Comparison of ENCODE assay signal across 19 mouse cellular contexts in genomic region chr1:106268028-106268799, GRCm38 (mm10).
DNase-seq lines count a peak whose midpoint lies in the region; ATAC-seq and TF ChIP-seq lines count a peak whose summit lies in the region.
"Had no signal": no experiment of that assay in that cellular context is flagged by ENCODE, and none has a peak within 500 bp of the region (broad histone marks: within the 10 kb centered on the region; RNA-seq: fewer than 3 reads in every experiment).

No protein-coding gene starts in this region.

- no peak for TF ChIP-seq EP300 in CH12.LX (IDR thresholded peaks at IDR 0.05; ENCODE audit: low read length)
- no peak for TF ChIP-seq EP300 in lung, postnatal 0 days (IDR thresholded peaks at IDR 0.05)

- no peaks in the 10 kb centered on the region for H3K36me3 ChIP-seq in liver, adult 2 months (ENCODE audit: control insufficient read depth, insufficient read depth, low read length)
- H3K36me3 ChIP-seq in liver, embryonic 12.5 days: no peaks in the 10 kb centered on the region
- peaks cover 0 to 7% of the 10 kb centered on the region in 2 experiments for H3K36me3 ChIP-seq in CH12.LX (replicated peaks in 1 of 2; ENCODE audit: control insufficient read depth in 1 of 2, insufficient read depth in 1 of 2, low read length in 1 of 2)
- no peaks in the 10 kb centered on the region for H3K36me3 ChIP-seq in lung, postnatal 0 days (ENCODE audit: insufficient read depth, low read length)
- no peaks in the 10 kb centered on the region for H3K36me3 ChIP-seq in heart, embryonic 12.5 days
- H3K36me3 ChIP-seq: embryonic facial prominence, embryonic 10.5 days; forebrain, embryonic 15.5 days; G1E; hindbrain, embryonic 12.5 days; lung, embryonic 15.5 days; neural tube, embryonic 12.5 days had no signal

- H3K9me3 ChIP-seq in liver, embryonic 12.5 days (replicated peaks): no peaks in the 10 kb centered on the region
- no peaks in the 10 kb centered on the region for H3K9me3 ChIP-seq in CH12.LX (replicated peaks; ENCODE audit: low read length)
- H3K9me3 ChIP-seq in lung, postnatal 0 days (ENCODE audit: low read length): no peaks in the 10 kb centered on the region
- H3K9me3 ChIP-seq in heart, embryonic 12.5 days (replicated peaks): no peaks in the 10 kb centered on the region
- H3K9me3 ChIP-seq: embryonic facial prominence, embryonic 10.5 days; forebrain, embryonic 15.5 days; G1E; hindbrain, embryonic 12.5 days; lung, embryonic 15.5 days; neural tube, embryonic 12.5 days had no signal

- H3K27me3 ChIP-seq in liver, adult 2 months (ENCODE audit: control insufficient read depth, insufficient read depth, low read length): no peaks in the 10 kb centered on the region
- no peaks in the 10 kb centered on the region for H3K27me3 ChIP-seq in liver, embryonic 12.5 days (replicated peaks)
- no peaks in the 10 kb centered on the region for H3K27me3 ChIP-seq in CH12.LX (replicated peaks)
- H3K27me3 ChIP-seq in lung, postnatal 0 days (replicated peaks; ENCODE audit: insufficient read depth, low read length): no peaks in the 10 kb centered on the region
- no peaks in the 10 kb centered on the region for H3K27me3 ChIP-seq in heart, embryonic 12.5 days (replicated peaks)
- H3K27me3 ChIP-seq: forebrain, embryonic 15.5 days; hindbrain, embryonic 12.5 days; lung, embryonic 15.5 days; neural tube, embryonic 12.5 days had no signal

- TF ChIP-seq CTCF in liver, adult 2 months (IDR thresholded peaks at IDR 0.05; ENCODE audit: low read depth, low read length): no peak
- TF ChIP-seq CTCF in CH12.LX (conservative IDR thresholded peaks at IDR 0.05 in 1 of 2, IDR thresholded peaks at IDR 0.05 in 1 of 2; ENCODE audit: low read depth in 2 of 2, low read length in 2 of 2): no peak
- TF ChIP-seq CTCF in lung, postnatal 0 days (IDR thresholded peaks at IDR 0.05): no peak

- 0 out of 2 replicates have a peak overlapping the region, but pooled peaks have one; percentile 61 for H3K27ac ChIP-seq in liver, adult 2 months (replicated peaks; ENCODE audit: insufficient read depth, low read depth, low read length)
- H3K27ac ChIP-seq in liver, embryonic 12.5 days: no peak overlapping the region
- peak overlapping the region; percentile 16 for H3K27ac ChIP-seq in CH12.LX (ENCODE audit: insufficient read depth, low read depth)
- no peak overlapping the region for H3K27ac ChIP-seq in lung, postnatal 0 days (ENCODE audit: low read length)
- H3K27ac ChIP-seq in heart, embryonic 12.5 days (ENCODE audit: poor library complexity, severe bottlenecking): no peak overlapping the region
- H3K27ac ChIP-seq: embryonic facial prominence, embryonic 10.5 days; forebrain, embryonic 15.5 days; gastrocnemius, adult 2 months; heart, adult 2 months; hindbrain, embryonic 12.5 days; lung, embryonic 15.5 days; neural tube, embryonic 12.5 days had no signal

- dilution Hi-C loops in CH12.LX (cut with MboI; ENCODE audit: extremely low pct_ligation_motif_present, extremely low pct_unique_long_range_greater_than_20kb, low sequenced_read_pairs): no loop called here

- ATAC-seq in liver, embryonic 12.5 days: no peak
- peak; percentile 56 for ATAC-seq in lung, postnatal 0 days
- ATAC-seq in heart, embryonic 12.5 days (ENCODE audit: insufficient number of reproducible peaks, low FRiP score): no peak
- ATAC-seq: forebrain, embryonic 15.5 days had no signal

- TF ChIP-seq POLR2A in liver, adult 2 months (IDR thresholded peaks at IDR 0.05; ENCODE audit: extremely low read depth, insufficient read depth, low read length): no peak
- no peak for TF ChIP-seq POLR2A in CH12.LX (IDR thresholded peaks at IDR 0.05; ENCODE audit: low read depth, low read length)

- no peak for TF ChIP-seq RAD21 in CH12.LX (IDR thresholded peaks at IDR 0.05; ENCODE audit: low read depth, low read length)

- H3K4me2 ChIP-seq in liver, embryonic 12.5 days: no peak overlapping the region
- H3K4me2 ChIP-seq in CH12.LX (ENCODE audit: insufficient read depth, low read depth, poor library complexity, severe bottlenecking): peak overlapping the region; percentile 4
- no peak overlapping the region for H3K4me2 ChIP-seq in lung, postnatal 0 days (replicated peaks; ENCODE audit: low read depth, low read length)
- no peak overlapping the region for H3K4me2 ChIP-seq in heart, embryonic 12.5 days
- H3K4me2 ChIP-seq: forebrain, embryonic 15.5 days; hindbrain, embryonic 12.5 days; lung, embryonic 15.5 days; neural tube, embryonic 12.5 days had no signal

- in situ Hi-C loops in CH12.LX (cut with MboI; ENCODE audit: low pct_ligation_motif_present, low pct_unique_long_range_greater_than_20kb, low sequenced_read_pairs): no loop called here

- H3K79me2 ChIP-seq in liver, adult 2 months (ENCODE audit: control insufficient read depth, insufficient read depth, low read length): peaks cover 24% of the 10 kb centered on the region; the same call in 1 of the 2 replicates
- H3K79me2 ChIP-seq in CH12.LX (replicated peaks; ENCODE audit: control insufficient read depth, extremely low read depth, insufficient read depth, poor library complexity, severe bottlenecking): peaks cover 17% of the 10 kb centered on the region

- WGBS in liver, adult 2 months: 55% methylated on average over 6 of the region's 6 CpGs
- WGBS in liver, embryonic 12.5 days (ENCODE audit: insufficient replicate concordance): 69% methylated on average over 6 of the region's 6 CpGs
- WGBS in lung, postnatal 0 days: 78% methylated on average over 6 of the region's 6 CpGs
- WGBS in heart, embryonic 12.5 days: 86% methylated on average over 6 of the region's 6 CpGs

- no peak overlapping the region for H3K9ac ChIP-seq in liver, adult 2 months (ENCODE audit: low read depth, low read length)
- H3K9ac ChIP-seq in liver, embryonic 12.5 days: no peak overlapping the region
- peak overlapping the region; percentile 0; the same call in 1 of the 2 replicates for H3K9ac ChIP-seq in CH12.LX (ENCODE audit: insufficient read depth, low read depth)
- H3K9ac ChIP-seq in lung, postnatal 0 days (replicated peaks; ENCODE audit: low read depth): no peak overlapping the region
- H3K9ac ChIP-seq in heart, embryonic 12.5 days: no peak overlapping the region
- H3K9ac ChIP-seq: forebrain, embryonic 15.5 days; hindbrain, embryonic 12.5 days; lung, embryonic 15.5 days; neural tube, embryonic 12.5 days had no signal

- H3K4me3 ChIP-seq in liver, adult 2 months (ENCODE audit: insufficient read depth, low read depth, low read length): no peak overlapping the region
- no peak overlapping the region for H3K4me3 ChIP-seq in liver, embryonic 12.5 days
- no peak overlapping the region for H3K4me3 ChIP-seq in CH12.LX (replicated peaks in 1 of 3; ENCODE audit: low read depth in 2 of 3, low read length in 2 of 3, poor library complexity in 1 of 3)
- no peak overlapping the region for H3K4me3 ChIP-seq in lung, postnatal 0 days (ENCODE audit: low read depth, low read length)
- no peak overlapping the region for H3K4me3 ChIP-seq in heart, embryonic 12.5 days
- H3K4me3 ChIP-seq: embryonic facial prominence, embryonic 10.5 days; forebrain, embryonic 15.5 days; gastrocnemius, adult 2 months; heart, adult 2 months; hindbrain, embryonic 12.5 days; lung, embryonic 15.5 days; neural tube, embryonic 12.5 days had no signal

- DNase-seq in liver, adult 2 months (ENCODE audit: extremely low read depth, low read depth, low spot score): peak; percentile 89
- peak; percentile 51 for DNase-seq in CH12.LX (ENCODE audit: extremely low read depth)
- DNase-seq in adrenal gland, postnatal 25 days: peak; percentile 29
- peak; percentile 60 for DNase-seq in lung, postnatal 0 days (ENCODE audit: low spot score)
- DNase-seq in kidney, adult 8-10 months: no peak
- no peak for DNase-seq in embryo, embryonic 9.5 days (ENCODE audit: extremely low spot score)
- DNase-seq: cerebellum, postnatal 14 days; gastrocnemius, adult 2 months; heart, adult 2 months; kidney, postnatal 4 days; spleen, adult 18-20 months had no signal

- H3K4me1 ChIP-seq in liver, adult 2 months (ENCODE audit: control insufficient read depth, insufficient read depth, low read length): peaks cover 12% of the 10 kb centered on the region
- no peaks in the 10 kb centered on the region for H3K4me1 ChIP-seq in liver, embryonic 12.5 days
- peaks cover 13 to 84% of the 10 kb centered on the region in 2 experiments for H3K4me1 ChIP-seq in CH12.LX (ENCODE audit: control insufficient read depth in 1 of 2, insufficient read depth in 2 of 2)
- no peaks in the 10 kb centered on the region for H3K4me1 ChIP-seq in lung, postnatal 0 days (ENCODE audit: insufficient read depth, low read depth, low read length)
- H3K4me1 ChIP-seq in heart, embryonic 12.5 days (replicated peaks): peaks cover 21% of the 10 kb centered on the region
- H3K4me1 ChIP-seq: neural tube, embryonic 12.5 days had no signal

TF ChIP-seq in CH12.LX, 34 proteins besides CTCF, POLR2A, EP300 and RAD21:
- TF ChIP-seq ZC3H11A (IDR thresholded peaks at IDR 0.05; ENCODE audit: low read depth, low read length) (no peak), IRF4 (IDR thresholded peaks at IDR 0.05; ENCODE audit: low read depth, low read length) (peak; percentile 32; the same call in 1 of the 2 replicates), MAFK (IDR thresholded peaks at IDR 0.05; ENCODE audit: insufficient replicate concordance, low read length) (0 out of 2 replicates have a peak, but pooled peaks have one; percentile 36)
TF ChIP-seq in CH12.LX: peak in this region for 2.

Comparison
In these comparisons a context has a peak if more than half of its experiments do, and no peak if none do; other contexts are left out.
1. H3K27ac ChIP-seq: peak in liver, adult 2 months (single experiment) and CH12.LX (single experiment); none in liver, embryonic 12.5 days (single experiment), lung, postnatal 0 days (single experiment) and heart, embryonic 12.5 days (single experiment).
2. DNase-seq: peak in liver, adult 2 months (single experiment), CH12.LX (single experiment), adrenal gland, postnatal 25 days (single experiment) and lung, postnatal 0 days (single experiment); none in kidney, adult 8-10 months (0 of 2) and embryo, embryonic 9.5 days (single experiment).